Comparison of ENCODE assay signal across 32 mouse cellular contexts in genomic region chr3:83275703-83276102, GRCm38 (mm10).
"Had no signal": no experiment of that assay in that cellular context is flagged by ENCODE, and none has a peak within 500 bp of the region (broad histone marks: within the 10 kb centered on the region; RNA-seq: fewer than 3 reads in every experiment).

No protein-coding gene starts in this region.

- H3K27me3 ChIP-seq: limb, embryonic 12.5 days; limb, embryonic 15.5 days; liver, embryonic 12.5 days; liver, embryonic 13.5 days; liver, embryonic 15.5 days; lung, embryonic 15.5 days; megakaryocyte, embryonic 14.5 days; midbrain, embryonic 13.5 days; midbrain, embryonic 15.5 days; neural tube, embryonic 12.5 days; neural tube, embryonic 13.5 days had no signal

- H3K4me1 ChIP-seq: liver, embryonic 12.5 days; liver, embryonic 13.5 days; liver, embryonic 15.5 days; midbrain, embryonic 12.5 days; midbrain, embryonic 13.5 days; neural tube, embryonic 12.5 days had no signal

- H3K9me3 ChIP-seq: limb, embryonic 10.5 days; limb, embryonic 12.5 days; limb, embryonic 13.5 days; limb, embryonic 15.5 days; liver, embryonic 12.5 days; liver, embryonic 13.5 days; liver, embryonic 15.5 days; lung, embryonic 15.5 days; megakaryocyte, embryonic 14.5 days; midbrain, embryonic 10.5 days; midbrain, embryonic 12.5 days; midbrain, embryonic 13.5 days; midbrain, embryonic 15.5 days; neural tube, embryonic 12.5 days; neural tube, embryonic 13.5 days had no signal

- DNase-seq: left cerebral cortex, postnatal 4 days; liver; liver, embryonic 13.5 days; liver, postnatal 0 days; lung, adult 18-20 months; lung, adult 2 months; lung, embryonic 14.5 days; lung, postnatal 10 days; lung, postnatal 14 days; lung, postnatal 36 days; lung, postnatal 4 days; midbrain, embryonic 14.5 days had no signal

- H3K27ac ChIP-seq: limb, embryonic 10.5 days; limb, embryonic 12.5 days; limb, embryonic 13.5 days; limb, embryonic 15.5 days; liver, embryonic 12.5 days; liver, embryonic 13.5 days; liver, embryonic 14.5 days; liver, embryonic 15.5 days; lung, embryonic 15.5 days; macrophage; midbrain, embryonic 10.5 days; midbrain, embryonic 12.5 days; midbrain, embryonic 13.5 days; midbrain, embryonic 15.5 days; neural tube, embryonic 12.5 days; neural tube, embryonic 13.5 days had no signal

- H3K36me3 ChIP-seq: limb, embryonic 10.5 days; limb, embryonic 12.5 days; limb, embryonic 13.5 days; limb, embryonic 15.5 days; liver, embryonic 12.5 days; liver, embryonic 13.5 days; liver, embryonic 15.5 days; lung, embryonic 15.5 days; midbrain, embryonic 10.5 days; midbrain, embryonic 12.5 days; midbrain, embryonic 13.5 days; midbrain, embryonic 15.5 days; neural tube, embryonic 12.5 days; neural tube, embryonic 13.5 days had no signal

- H3K4me2 ChIP-seq: limb, embryonic 12.5 days; limb, embryonic 13.5 days; limb, embryonic 15.5 days; liver, embryonic 11.5 days; liver, embryonic 12.5 days; liver, embryonic 13.5 days; liver, embryonic 15.5 days; lung, embryonic 14.5 days; lung, embryonic 15.5 days; midbrain, embryonic 11.5 days; midbrain, embryonic 12.5 days; midbrain, embryonic 13.5 days; midbrain, embryonic 15.5 days; neural tube, embryonic 12.5 days; neural tube, embryonic 13.5 days had no signal

- ATAC-seq: liver, embryonic 12.5 days; liver, postnatal 0 days; lung, postnatal 0 days; midbrain, embryonic 13.5 days; midbrain, embryonic 15.5 days; midbrain, embryonic 16.5 days had no signal

- H3K9ac ChIP-seq: limb, embryonic 12.5 days; limb, embryonic 13.5 days; limb, embryonic 15.5 days; liver, embryonic 12.5 days; liver, embryonic 13.5 days; liver, embryonic 14.5 days; liver, embryonic 15.5 days; liver, postnatal 0 days; lung, embryonic 14.5 days; lung, embryonic 15.5 days; midbrain, embryonic 12.5 days; midbrain, embryonic 13.5 days; midbrain, embryonic 15.5 days; neural tube, embryonic 12.5 days; neural tube, embryonic 13.5 days had no signal

- H3K4me3 ChIP-seq: limb, embryonic 10.5 days; limb, embryonic 12.5 days; limb, embryonic 13.5 days; limb, embryonic 15.5 days; liver, embryonic 12.5 days; liver, embryonic 13.5 days; liver, embryonic 15.5 days; lung, embryonic 15.5 days; megakaryocyte, embryonic 14.5 days; midbrain, embryonic 10.5 days; midbrain, embryonic 12.5 days; midbrain, embryonic 13.5 days; midbrain, embryonic 15.5 days; neural tube, embryonic 12.5 days; neural tube, embryonic 13.5 days had no signal
